Mouse (Mus musculus) heart, adult 8-10 months (tissue): ENCODE data around the gene Galnt16. TPM values are rescaled to one million over a fixed set of nuclear protein-coding genes. Genes with fewer than 3 reads are reported as not detected.
A peak's percentile ranks its signal among the peaks of the same experiment; 100 is the strongest.

Source experiments
- DNase-seq: peaks from one replicate; pipeline ENCODE4 v3.0.0; 2022; ENCODE audit warnings: low spot score
- total RNA-seq, 4 experiments: library from RNA; stranded (reverse); gene quantifications; 2 replicates each; pipeline ENCODE4 v1.2.4; 2022

Gene Galnt16
- total RNA-seq, 4 experiments from 2014 or later: 1.2 to 2.3 (median 1.8) TPM

GRCm38 (mm10) chr12:80662322-80662721, 144.2 kb downstream of the Galnt16 start:
- no peak for DNase-seq

DNA sequence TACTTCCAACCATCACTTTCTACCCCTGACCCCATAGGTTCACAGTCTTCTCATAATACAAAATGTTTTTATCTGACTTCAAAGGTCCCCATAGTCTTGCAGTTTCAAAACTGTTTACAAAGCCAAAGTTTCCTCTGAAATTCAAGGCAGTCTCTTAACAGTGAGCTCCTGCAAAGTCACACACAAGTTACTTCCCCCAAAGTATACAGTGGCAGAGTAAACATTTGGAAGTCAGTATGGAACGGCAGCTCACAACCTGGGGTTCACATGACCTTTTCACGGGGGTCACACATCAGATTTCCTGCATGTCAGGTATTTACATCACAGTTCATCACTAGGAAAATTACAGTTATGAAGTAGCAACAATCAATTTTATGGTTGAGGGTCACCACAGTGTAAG, 145.9 kb downstream of the Galnt16 start:
- DNase-seq: no peak

- DNase-seq: no peak
Measured at GRCm38 (mm10) chr12:80668391-80668790, 150.3 kb downstream of the Galnt16 start.

- DNase-seq: peak; percentile 37
Measured at GRCm38 (mm10) chr12:80673170-80673569, 155.1 kb downstream of the Galnt16 start.

Other genes with a start within 250 kb of the Galnt16 start
- 10 to 100 TPM; 30.8 to 46.6 (median 38.2) TPM for gene Dcaf5, start 81.7 kb upstream of the Galnt16 start, total RNA-seq
- 10 to 100 TPM; 11.4 to 19.1 (median 15.9) TPM for gene Exd2, start 55.2 kb upstream of the Galnt16 start, total RNA-seq
- 10 to 100 TPM; 13.7 to 17.9 (median 14.7) TPM for gene Slc39a9, start 125.6 kb downstream of the Galnt16 start, total RNA-seq
- gene Erh, start 126.1 kb downstream of the Galnt16 start, total RNA-seq: 10 to 100 TPM; 16.3 to 23.0 (median 21.1) TPM
- gene Plekhd1, start 174.3 kb downstream of the Galnt16 start, total RNA-seq: under 1 TPM in 2 of 4 experiments, not detected in 2; 0.09 to 0.20 TPM
- gene Ccdc177, start 242.4 kb downstream of the Galnt16 start, total RNA-seq: under 1 TPM in 1 of 4 experiments, not detected in 3; 0.08 TPM